Mouse (Mus musculus): ENCODE data around the gene Zfp385c. TPM values are rescaled to one million over a fixed set of nuclear protein-coding genes. Genes with fewer than 3 reads are reported as not detected.
"Not testable (repeated sequence)": the region's sequence is repeated elsewhere in the genome, so short reads cannot be mapped to it uniquely, and the experiment has no call there.

The Zfp385c gene
- polyA plus RNA-seq, 1 experiment from 2014 or later, result 0.26 TPM

DNA sequence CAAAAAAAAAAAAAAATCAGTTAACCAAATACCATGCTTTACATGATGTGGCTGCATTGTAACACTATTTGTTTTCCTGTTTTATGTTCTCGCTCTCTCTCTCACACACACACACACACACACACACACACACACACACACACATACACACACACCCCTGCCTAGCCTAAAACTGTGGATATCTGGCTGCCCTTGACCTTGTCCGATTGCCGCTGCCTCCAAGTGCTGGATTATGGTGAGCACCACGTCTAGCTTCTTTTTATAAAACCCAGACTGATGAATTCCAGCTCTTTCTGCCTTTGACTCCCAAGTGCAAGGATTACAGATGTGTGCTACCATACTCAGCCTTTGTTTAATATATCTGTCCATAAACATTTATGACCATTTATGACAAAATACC is 74.8 kb downstream of the Zfp385c start:
- Histone ChIP-seq H3K4me1 (replicated peaks; ENCODE audit: control insufficient read depth, insufficient read depth, low read length) (peaks cover 15% of the 10 kb centered on the region), H3K27me3 (ENCODE audit: control insufficient read depth, insufficient read depth, low read depth, low read length) (no peaks in the 10 kb centered on the region), H3K4me3 (ENCODE audit: low read length) (no peak overlapping the region), H3K36me3 (ENCODE audit: control insufficient read depth, insufficient read depth, low read length) (no peaks in the 10 kb centered on the region), H3K9me3 (ENCODE audit: control insufficient read depth, low read length) (no peaks in the 10 kb centered on the region), H3K4me2 (ENCODE audit: low read depth, low read length) (no peak overlapping the region; the same call in 1 of the 2 replicates), H3K9ac (ENCODE audit: low read length) (0 out of 2 replicates have a peak overlapping the region, but pooled peaks have one; percentile 19), H3K27ac (ENCODE audit: low read length) (no peak overlapping the region)
- 91% methylated on average over 4 of the region's 4 CpGs for WGBS
- no peak for ATAC-seq (ENCODE audit: low read depth)

GRCm38 (mm10) chr11:100616836-100617235 is 75.4 kb downstream of the Zfp385c start:
- WGBS, result 88% methylated on average over 7 of the region's 7 CpGs

DNA sequence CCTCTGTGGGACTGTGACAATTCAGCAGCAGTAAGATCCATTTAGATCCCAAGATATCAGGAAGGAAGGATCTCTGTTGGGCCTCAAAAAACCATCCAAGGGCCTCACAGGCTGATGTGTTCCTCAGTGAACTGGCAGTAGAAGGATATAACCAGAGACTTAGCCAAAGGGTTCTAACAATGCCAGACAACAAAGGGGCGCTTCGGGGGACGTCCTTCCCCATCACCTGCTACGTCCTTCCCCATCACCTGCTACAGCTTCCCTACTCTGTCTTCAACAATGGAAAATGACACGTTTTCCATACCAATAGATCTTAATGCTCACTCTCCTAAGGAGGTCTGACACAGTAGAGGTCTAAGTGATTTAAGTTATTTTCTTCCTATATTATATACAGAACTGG is 75.9 kb downstream of the Zfp385c start:
- WGBS, result 89% methylated on average over 5 of the region's 5 CpGs
- peaks cover 15% of the 10 kb centered on the region for H3K4me1 ChIP-seq (replicated peaks; ENCODE audit: control insufficient read depth, insufficient read depth, low read length)
- no peak for ATAC-seq (ENCODE audit: low read depth)
- no peak overlapping the region for H3K4me2 ChIP-seq (ENCODE audit: low read depth, low read length)
- no peaks in the 10 kb centered on the region for H3K9me3 ChIP-seq (ENCODE audit: control insufficient read depth, low read length)
- H3K4me3 ChIP-seq (ENCODE audit: low read length), result no peak overlapping the region
- no peak overlapping the region for H3K27ac ChIP-seq (ENCODE audit: low read length)
- H3K9ac ChIP-seq (ENCODE audit: low read length), result no peak overlapping the region
- no peaks in the 10 kb centered on the region for H3K36me3 ChIP-seq (ENCODE audit: control insufficient read depth, insufficient read depth, low read length)
- no peaks in the 10 kb centered on the region for H3K27me3 ChIP-seq (ENCODE audit: control insufficient read depth, insufficient read depth, low read depth, low read length)

More at GRCm38 (mm10) chr11:100616836-100617235, 75.4 kb downstream of the Zfp385c start:
- H3K9ac ChIP-seq (ENCODE audit: low read length); H3K36me3 ChIP-seq (ENCODE audit: control insufficient read depth, insufficient read depth, low read length); H3K4me3 ChIP-seq (ENCODE audit: low read length); H3K4me2 ChIP-seq (ENCODE audit: low read depth, low read length); ATAC-seq (ENCODE audit: low read depth); H3K27me3 ChIP-seq (ENCODE audit: control insufficient read depth, insufficient read depth, low read depth, low read length); H3K27ac ChIP-seq (ENCODE audit: low read length); H3K9me3 ChIP-seq (ENCODE audit: control insufficient read depth, low read length): not testable (repeated sequence)
- peaks cover 15% of the 10 kb centered on the region for H3K4me1 ChIP-seq (replicated peaks; ENCODE audit: control insufficient read depth, insufficient read depth, low read length)

DNA sequence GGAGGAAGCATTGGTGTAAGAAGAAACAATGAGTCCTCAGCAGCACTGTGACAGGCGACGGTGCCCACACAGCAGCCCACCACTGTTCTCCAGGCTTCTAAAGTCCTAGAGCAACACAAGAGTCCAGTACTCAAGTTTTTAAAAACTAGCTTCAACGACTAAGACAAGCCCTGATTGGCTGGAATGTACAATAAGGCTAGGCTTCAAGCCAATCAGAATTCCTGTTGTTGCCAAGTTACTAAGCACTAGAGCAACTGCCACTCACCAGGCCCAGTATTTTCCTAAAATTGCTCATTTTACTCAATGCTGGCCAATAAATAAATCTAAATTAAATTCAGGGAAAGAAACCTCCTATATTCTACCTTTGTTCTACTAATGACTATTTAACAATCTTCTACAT is 79.0 kb downstream of the Zfp385c start:
- H3K9ac ChIP-seq (ENCODE audit: low read length), result no peak overlapping the region
- peaks cover 21% of the 10 kb centered on the region for H3K4me1 ChIP-seq (replicated peaks; ENCODE audit: control insufficient read depth, insufficient read depth, low read length)
- WGBS, result 76% methylated on average over 3 of the region's 3 CpGs

GRCm38 (mm10) chr11:100611627-100612026 is 80.6 kb downstream of the Zfp385c start:
- Histone ChIP-seq H3K27me3 (ENCODE audit: control insufficient read depth, insufficient read depth, low read depth, low read length) (no peaks in the 10 kb centered on the region), H3K4me2 (ENCODE audit: low read depth, low read length) (no peak overlapping the region), H3K27ac (ENCODE audit: low read length) (no peak overlapping the region), H3K4me3 (ENCODE audit: low read length) (no peak overlapping the region), H3K36me3 (ENCODE audit: control insufficient read depth, insufficient read depth, low read length) (no peaks in the 10 kb centered on the region), H3K9me3 (ENCODE audit: control insufficient read depth, low read length) (no peaks in the 10 kb centered on the region), H3K9ac (ENCODE audit: low read length) (no peak overlapping the region), H3K4me1 (replicated peaks; ENCODE audit: control insufficient read depth, insufficient read depth, low read length) (peaks cover 14% of the 10 kb centered on the region)
- ATAC-seq (ENCODE audit: low read depth), result no peak
- 86% methylated on average over 6 of the region's 6 CpGs for WGBS

More for the DNA sequence above, 79.0 kb downstream of the Zfp385c start:
- Histone ChIP-seq H3K4me3 (ENCODE audit: low read length) (0 out of 2 replicates have a peak overlapping the region, but pooled peaks have one; percentile 3), H3K36me3 (ENCODE audit: control insufficient read depth, insufficient read depth, low read length) (no peaks in the 10 kb centered on the region), H3K27me3 (ENCODE audit: control insufficient read depth, insufficient read depth, low read depth, low read length) (no peaks in the 10 kb centered on the region), H3K27ac (ENCODE audit: low read length) (no peak overlapping the region), H3K4me2 (ENCODE audit: low read depth, low read length) (no peak overlapping the region; the same call in 1 of the 2 replicates), H3K9me3 (ENCODE audit: control insufficient read depth, low read length) (no peaks in the 10 kb centered on the region)
- ATAC-seq (ENCODE audit: low read depth), result no peak; the same call in 1 of the 2 replicates

- H3K27ac ChIP-seq (ENCODE audit: low read length), result 0 out of 2 replicates have a peak overlapping the region, but pooled peaks have one; percentile 20
- peak overlapping the region; percentile 14; the same call in 1 of the 2 replicates for H3K9ac ChIP-seq (ENCODE audit: low read length)
- WGBS, result 66% methylated on average over 9 of the region's 9 CpGs
- no peak overlapping the region for H3K4me2 ChIP-seq (ENCODE audit: low read depth, low read length)
- H3K4me1 ChIP-seq (replicated peaks; ENCODE audit: control insufficient read depth, insufficient read depth, low read length), result peaks cover 14% of the 10 kb centered on the region
- H3K27me3 ChIP-seq (ENCODE audit: control insufficient read depth, insufficient read depth, low read depth, low read length), result no peaks in the 10 kb centered on the region
- no peak overlapping the region for H3K4me3 ChIP-seq (ENCODE audit: low read length)
- no peak for ATAC-seq (ENCODE audit: low read depth)
- H3K36me3 ChIP-seq (ENCODE audit: control insufficient read depth, insufficient read depth, low read length), result no peaks in the 10 kb centered on the region
- H3K9me3 ChIP-seq (ENCODE audit: control insufficient read depth, low read length), result no peaks in the 10 kb centered on the region
Measured at GRCm38 (mm10) chr11:100609997-100610680, 82.1 kb downstream of the Zfp385c start.

DNA sequence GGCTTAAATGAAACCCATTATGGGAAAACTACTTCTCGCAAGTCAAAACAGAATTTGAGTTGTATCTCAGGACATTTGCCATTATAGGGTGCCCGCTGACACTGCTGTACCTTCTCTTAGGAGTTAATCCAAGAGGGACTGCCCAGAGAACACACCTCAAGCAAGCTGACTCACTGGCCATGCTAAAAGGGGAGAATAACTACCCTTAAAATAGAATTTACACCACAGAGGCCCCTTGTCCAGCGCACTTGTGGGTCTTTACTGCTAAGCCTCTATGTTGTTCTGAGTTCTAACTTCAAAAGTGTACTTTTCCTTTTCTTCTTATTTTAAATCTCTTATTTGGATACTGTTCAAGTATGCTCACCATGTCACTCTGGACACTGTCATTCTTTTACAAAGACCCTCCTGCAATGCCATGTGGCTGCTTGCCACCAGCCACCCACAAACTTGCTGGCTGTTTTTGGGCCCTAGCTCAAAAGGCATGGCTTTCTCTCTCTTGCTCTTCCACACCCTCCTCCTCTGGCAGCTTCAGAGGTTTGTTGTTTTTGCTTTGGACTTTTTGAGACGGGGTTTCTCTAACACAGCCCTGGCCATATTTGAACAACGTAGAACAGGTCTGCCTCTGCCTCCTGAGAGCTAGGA is 82.8 kb downstream of the Zfp385c start:
- H3K27me3 ChIP-seq (ENCODE audit: control insufficient read depth, insufficient read depth, low read depth, low read length), result no peaks in the 10 kb centered on the region
- no peak overlapping the region for H3K4me2 ChIP-seq (ENCODE audit: low read depth, low read length)

GRCm38 (mm10) chr11:100608796-100609195 is 83.5 kb downstream of the Zfp385c start:
- Histone ChIP-seq H3K4me2 (ENCODE audit: low read depth, low read length) (no peak overlapping the region), H3K27ac (ENCODE audit: low read length) (peak overlapping the region; percentile 12; the same call in 1 of the 2 replicates), H3K4me3 (ENCODE audit: low read length) (no peak overlapping the region), H3K4me1 (replicated peaks; ENCODE audit: control insufficient read depth, insufficient read depth, low read length) (peaks cover 14% of the 10 kb centered on the region), H3K9me3 (ENCODE audit: control insufficient read depth, low read length) (no peaks in the 10 kb centered on the region), H3K9ac (ENCODE audit: low read length) (no peak overlapping the region), H3K27me3 (ENCODE audit: control insufficient read depth, insufficient read depth, low read depth, low read length) (no peaks in the 10 kb centered on the region), H3K36me3 (ENCODE audit: control insufficient read depth, insufficient read depth, low read length) (no peaks in the 10 kb centered on the region)
- 58% methylated on average over 4 of the region's 4 CpGs for WGBS
- no peak for ATAC-seq (ENCODE audit: low read depth)

More for the DNA sequence above, 82.8 kb downstream of the Zfp385c start:
- Histone ChIP-seq H3K4me3 (ENCODE audit: low read length) (no peak overlapping the region), H3K9me3 (ENCODE audit: control insufficient read depth, low read length) (no peaks in the 10 kb centered on the region), H3K4me1 (replicated peaks; ENCODE audit: control insufficient read depth, insufficient read depth, low read length) (peaks cover 14% of the 10 kb centered on the region), H3K27ac (ENCODE audit: low read length) (0 out of 2 replicates have a peak overlapping the region, but pooled peaks have one; percentile 20), H3K9ac (ENCODE audit: low read length) (peak overlapping the region; percentile 14; the same call in 1 of the 2 replicates), H3K36me3 (ENCODE audit: control insufficient read depth, insufficient read depth, low read length) (no peaks in the 10 kb centered on the region)
- WGBS, result 83% methylated on average over 5 of the region's 5 CpGs
- no peak for ATAC-seq (ENCODE audit: low read depth)

GRCm38 (mm10) chr11:100607121-100607520 is 85.1 kb downstream of the Zfp385c start:
- Histone ChIP-seq H3K4me2 (ENCODE audit: low read depth, low read length) (no peak overlapping the region), H3K4me1 (replicated peaks; ENCODE audit: control insufficient read depth, insufficient read depth, low read length) (peaks cover 12% of the 10 kb centered on the region), H3K27ac (ENCODE audit: low read length) (no peak overlapping the region), H3K9ac (ENCODE audit: low read length) (no peak overlapping the region), H3K9me3 (ENCODE audit: control insufficient read depth, low read length) (no peaks in the 10 kb centered on the region), H3K36me3 (ENCODE audit: control insufficient read depth, insufficient read depth, low read length) (no peaks in the 10 kb centered on the region), H3K4me3 (ENCODE audit: low read length) (no peak overlapping the region), H3K27me3 (ENCODE audit: control insufficient read depth, insufficient read depth, low read depth, low read length) (no peaks in the 10 kb centered on the region)
- WGBS, result 88% methylated on average over 6 of the region's 6 CpGs
- no peak for ATAC-seq (ENCODE audit: low read depth)
